Comparison of ENCODE assay signal across 15 mouse cellular contexts in the genomic region with DNA sequence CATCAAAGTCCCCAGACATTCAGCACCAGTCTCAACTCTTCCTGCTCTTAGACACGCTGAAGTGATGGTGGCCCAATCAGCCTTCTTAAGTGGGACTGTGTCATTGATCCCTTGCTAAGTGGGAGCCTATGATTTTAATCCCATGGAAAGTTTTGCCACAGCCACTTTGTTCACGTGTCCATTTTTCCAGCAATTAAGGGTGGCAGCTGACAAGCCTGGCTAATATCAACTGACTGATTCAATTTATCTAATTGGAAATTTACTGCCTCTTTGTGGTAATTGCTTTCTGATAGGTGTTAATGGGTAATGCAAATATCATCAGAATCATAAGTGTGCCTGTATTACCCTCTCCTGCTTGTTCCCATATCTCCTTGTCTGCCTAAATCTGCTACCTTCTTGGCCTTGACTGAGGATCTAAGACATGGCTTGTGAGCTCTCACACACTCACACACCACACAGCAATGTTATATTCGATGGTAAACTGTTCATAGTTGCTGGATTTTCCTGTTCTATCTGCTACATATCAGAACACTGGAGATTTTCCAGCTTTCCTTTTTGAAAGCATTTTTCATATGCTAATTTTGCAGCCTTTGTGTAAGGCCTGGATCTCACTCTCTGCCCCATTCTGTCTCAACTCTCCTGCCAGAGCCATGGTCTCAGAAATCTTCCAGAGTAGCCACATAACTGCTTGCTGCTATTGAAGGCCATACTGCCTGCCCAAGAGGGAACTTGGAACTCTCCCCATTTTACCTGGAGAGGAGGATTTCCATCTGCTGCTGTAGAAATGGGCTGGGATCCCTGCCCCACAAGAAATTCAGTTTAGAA.
DNase-seq lines count a peak whose midpoint lies in the region; ATAC-seq and TF ChIP-seq lines count a peak whose summit lies in the region.
"Had no signal": no experiment of that assay in that cellular context is flagged by ENCODE, and none has a peak within 500 bp of the region (broad histone marks: within the 10 kb centered on the region; RNA-seq: fewer than 3 reads in every experiment).

No protein-coding gene starts in this region.

- H3K9ac ChIP-seq in hindbrain, embryonic 13.5 days, result no peak overlapping the region
- no peak overlapping the region for H3K9ac ChIP-seq in forebrain, embryonic 12.5 days
- H3K9ac ChIP-seq in midbrain, embryonic 16.5 days (ENCODE audit: low read depth, low read length), result no peak overlapping the region
- H3K9ac ChIP-seq: heart, embryonic 13.5 days; liver, embryonic 12.5 days had no signal

- WGBS in hindbrain, embryonic 13.5 days, result 57% methylated on average over 3 of the region's 3 CpGs
- WGBS in hindbrain, embryonic 10.5 days, result 81% methylated on average over 3 of the region's 3 CpGs
- WGBS in forebrain, embryonic 12.5 days, result 42% methylated on average over 3 of the region's 3 CpGs
- WGBS in midbrain, embryonic 16.5 days, result 34% methylated on average over 3 of the region's 3 CpGs

- no peak overlapping the region; the same call in 1 of the 2 replicates for H3K27ac ChIP-seq in hindbrain, embryonic 13.5 days
- no peak overlapping the region; the same call in 1 of the 2 replicates for H3K27ac ChIP-seq in hindbrain, embryonic 10.5 days
- H3K27ac ChIP-seq in forebrain, embryonic 12.5 days, result peak overlapping the region; percentile 63
- peak overlapping the region; percentile 1; the same call in 1 of the 2 replicates for H3K27ac ChIP-seq in midbrain, embryonic 16.5 days (ENCODE audit: low read length)
- H3K27ac ChIP-seq in gastrocnemius, adult 2 months, result no peak overlapping the region
- H3K27ac ChIP-seq: heart, embryonic 13.5 days; liver, embryonic 12.5 days had no signal

- H3K9me3 ChIP-seq in hindbrain, embryonic 13.5 days, result no peaks in the 10 kb centered on the region
- no peaks in the 10 kb centered on the region for H3K9me3 ChIP-seq in hindbrain, embryonic 10.5 days
- H3K9me3 ChIP-seq in forebrain, embryonic 12.5 days, result no peaks in the 10 kb centered on the region
- H3K9me3 ChIP-seq in midbrain, embryonic 16.5 days (replicated peaks; ENCODE audit: control insufficient read depth, low read length, poor library complexity, severe bottlenecking), result no peaks in the 10 kb centered on the region
- H3K9me3 ChIP-seq: heart, embryonic 13.5 days; liver, embryonic 12.5 days; megakaryocyte, embryonic 14.5 days had no signal

- no peaks in the 10 kb centered on the region for H3K27me3 ChIP-seq in hindbrain, embryonic 13.5 days
- H3K27me3 ChIP-seq in hindbrain, embryonic 10.5 days (ENCODE audit: insufficient read depth, poor library complexity, severe bottlenecking), result no peaks in the 10 kb centered on the region
- H3K27me3 ChIP-seq in forebrain, embryonic 12.5 days, result no peaks in the 10 kb centered on the region
- no peaks in the 10 kb centered on the region for H3K27me3 ChIP-seq in midbrain, embryonic 16.5 days (ENCODE audit: control insufficient read depth, insufficient read depth, low read depth, low read length)
- H3K27me3 ChIP-seq: heart, embryonic 13.5 days; liver, embryonic 12.5 days; megakaryocyte, embryonic 14.5 days had no signal

- peak; percentile 49; the same call in 1 of the 2 replicates for ATAC-seq in hindbrain, embryonic 13.5 days (ENCODE audit: low FRiP score)
- peak; percentile 74 for ATAC-seq in forebrain, embryonic 12.5 days (ENCODE audit: low FRiP score)
- no peak for ATAC-seq in midbrain, embryonic 16.5 days
- ATAC-seq: activated CD4-positive, CD25-positive, alpha-beta regulatory T cell, adult 4 months; liver, embryonic 12.5 days had no signal

- DNase-seq in hindbrain, embryonic 10.5 days (ENCODE audit: low spot score), result no peak
- peak; percentile 47 to 61 for DNase-seq in cerebellum, adult 18-20 months
- no peak for DNase-seq in adipocyte (ENCODE audit: low spot score)
- no peak for DNase-seq in gastrocnemius, adult 2 months
- no peak for DNase-seq in spleen, postnatal 10 days (ENCODE audit: low spot score in 2 of 2)
- DNase-seq: kidney, adult 18-20 months; left cerebral cortex, postnatal 4 days; right cerebral cortex, postnatal 4 days had no signal

- H3K4me2 ChIP-seq in hindbrain, embryonic 13.5 days, result no peak overlapping the region
- H3K4me2 ChIP-seq in forebrain, embryonic 12.5 days, result no peak overlapping the region
- H3K4me2 ChIP-seq in midbrain, embryonic 16.5 days (ENCODE audit: low read length), result no peak overlapping the region
- H3K4me2 ChIP-seq: heart, embryonic 13.5 days; liver, embryonic 12.5 days had no signal

- no peak overlapping the region for H3K4me3 ChIP-seq in hindbrain, embryonic 13.5 days
- H3K4me3 ChIP-seq in hindbrain, embryonic 10.5 days, result no peak overlapping the region
- H3K4me3 ChIP-seq in forebrain, embryonic 12.5 days (replicated peaks), result no peak overlapping the region
- H3K4me3 ChIP-seq in midbrain, embryonic 16.5 days (ENCODE audit: low read depth, low read length), result no peak overlapping the region
- H3K4me3 ChIP-seq in gastrocnemius, adult 2 months, result no peak overlapping the region
- H3K4me3 ChIP-seq: heart, embryonic 13.5 days; liver, embryonic 12.5 days; megakaryocyte, embryonic 14.5 days had no signal

- H3K36me3 ChIP-seq in hindbrain, embryonic 13.5 days, result no peaks in the 10 kb centered on the region
- H3K36me3 ChIP-seq in hindbrain, embryonic 10.5 days, result no peaks in the 10 kb centered on the region
- H3K36me3 ChIP-seq in forebrain, embryonic 12.5 days (replicated peaks), result no peaks in the 10 kb centered on the region
- no peaks in the 10 kb centered on the region for H3K36me3 ChIP-seq in midbrain, embryonic 16.5 days (ENCODE audit: control insufficient read depth, insufficient read depth, low read length)
- H3K36me3 ChIP-seq: heart, embryonic 13.5 days; liver, embryonic 12.5 days had no signal

- no peak for TF ChIP-seq CTCF in gastrocnemius, adult 2 months (IDR thresholded peaks at IDR 0.05)

- 0 out of 2 replicates have a peak, but pooled peaks cover 5% of the 10 kb centered on the region for H3K4me1 ChIP-seq in hindbrain, embryonic 13.5 days (replicated peaks)
- peaks cover 9% of the 10 kb centered on the region; the same call in 1 of the 2 replicates for H3K4me1 ChIP-seq in hindbrain, embryonic 10.5 days (replicated peaks)
- peaks cover 14% of the 10 kb centered on the region for H3K4me1 ChIP-seq in forebrain, embryonic 12.5 days
- no peaks in the 10 kb centered on the region for H3K4me1 ChIP-seq in midbrain, embryonic 16.5 days (ENCODE audit: control insufficient read depth, insufficient read depth, low read length)
- H3K4me1 ChIP-seq: liver, embryonic 12.5 days; megakaryocyte, embryonic 14.5 days had no signal

- intact Hi-C loops in gastrocnemius, adult 2 months (cut with DNase I), result no loop called here

Comparison
In these comparisons a context has a peak if more than half of its experiments do, and no peak if none do; other contexts are left out.
1. H3K27ac ChIP-seq: peak in forebrain, embryonic 12.5 days (single experiment) and midbrain, embryonic 16.5 days (single experiment); none in hindbrain, embryonic 13.5 days (single experiment), hindbrain, embryonic 10.5 days (single experiment) and gastrocnemius, adult 2 months (single experiment).
2. DNase-seq: peak in cerebellum, adult 18-20 months (2 of 2); none in hindbrain, embryonic 10.5 days (single experiment), adipocyte (single experiment), gastrocnemius, adult 2 months (single experiment) and spleen, postnatal 10 days (0 of 2).